Mouse (Mus musculus): ENCODE measurements around the gene Pbdc1. TPM values are rescaled to one million over a fixed set of nuclear protein-coding genes. Genes with fewer than 3 reads are reported as not detected.
"Not testable (repeated sequence)": the region's sequence is repeated elsewhere in the genome, so short reads cannot be mapped to it uniquely, and the experiment has no call there.

Pbdc1 gene
- 1 to 10 TPM; 7.3 to 9.0 TPM for total RNA-seq (2021)
- long read RNA-seq, experiment 1, transcript Pbdc1-201 (6 exons, 2,638 nt): major isoform, 5 of 11 reads
- long read RNA-seq, experiment 1, partial matches to known transcripts: 0 of 11 reads
- long read RNA-seq, experiment 1, other reads (novel, unspliced or antisense): 6 of 11 reads
- long read RNA-seq, experiment 2, transcript Pbdc1-201 (6 exons, 2,638 nt): major isoform, 9 of 16 reads
- long read RNA-seq, experiment 2, partial matches to known transcripts: 1 of 16 reads
- long read RNA-seq, experiment 2, other reads (novel, unspliced or antisense): 6 of 16 reads

DNA sequence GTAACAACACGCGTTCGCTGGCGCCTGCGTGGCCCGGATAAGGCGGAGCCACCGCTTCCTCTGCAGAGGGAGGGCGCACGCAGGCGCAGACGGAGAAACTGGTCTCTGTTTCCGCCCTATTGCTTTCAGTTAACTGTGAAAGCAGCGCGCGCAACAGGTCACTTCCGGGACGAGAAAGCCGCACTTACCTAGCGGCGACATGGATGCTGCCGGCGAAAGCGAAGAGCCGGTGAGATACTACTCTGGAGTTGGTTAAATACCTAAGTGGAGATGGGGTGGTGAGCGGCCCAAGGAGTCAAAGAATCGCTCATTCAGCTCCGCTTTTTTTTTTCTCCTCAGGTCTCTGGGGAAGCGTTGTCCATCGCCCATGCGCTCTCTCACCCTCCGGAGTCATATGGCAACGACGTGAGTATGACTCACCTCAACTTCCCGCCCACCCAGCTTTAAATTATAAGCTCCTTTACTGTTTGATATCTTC is at the start of gene Pbdc1:
Gene Pbdc1 (plus strand): TSS at position 142 of the 478 bp plus-strand sequence.
- peak; percentile 86 for DNase-seq (ENCODE audit: low spot score)

DNA sequence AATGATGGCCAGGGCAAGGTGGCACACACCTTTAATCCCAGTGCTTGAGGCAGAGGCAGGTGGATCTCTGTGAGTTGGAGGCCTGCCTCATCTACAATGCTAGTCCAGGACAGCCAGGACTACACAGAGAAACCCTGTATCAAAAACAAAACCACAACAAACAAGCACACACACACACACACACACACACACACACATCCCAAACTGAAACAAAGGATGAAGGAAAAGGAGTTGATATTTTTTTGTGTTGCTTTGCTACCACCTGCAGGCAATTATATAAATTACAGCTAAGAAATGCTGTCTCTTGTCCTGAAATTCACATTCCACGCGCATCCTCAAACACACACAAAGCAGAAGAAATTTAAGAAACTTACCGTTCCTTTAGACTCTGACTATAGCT is 41.9 kb upstream of the Pbdc1 start:
- DNase-seq (ENCODE audit: low spot score): no peak

DNA sequence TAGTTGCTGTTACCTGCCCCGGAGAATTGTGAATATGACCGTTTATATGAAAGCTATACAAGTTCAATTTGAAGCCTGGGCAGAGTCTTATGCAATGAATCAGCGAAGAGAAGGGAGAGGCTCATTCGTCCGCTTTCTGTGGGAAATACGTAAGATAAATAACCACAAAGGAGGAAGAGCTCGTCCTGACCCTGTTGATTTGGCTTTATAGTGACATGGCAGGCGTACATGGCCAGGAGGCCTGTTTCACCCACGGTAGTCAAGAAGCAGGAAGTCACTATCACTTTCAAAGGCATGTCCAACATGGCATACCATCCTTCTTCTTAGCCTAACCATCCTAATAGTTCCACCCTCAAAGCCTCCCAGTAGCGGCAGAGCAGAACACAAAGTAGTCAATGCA is 15.3 kb upstream of the Pbdc1 start:
- no peak for DNase-seq (ENCODE audit: low spot score)

DNA sequence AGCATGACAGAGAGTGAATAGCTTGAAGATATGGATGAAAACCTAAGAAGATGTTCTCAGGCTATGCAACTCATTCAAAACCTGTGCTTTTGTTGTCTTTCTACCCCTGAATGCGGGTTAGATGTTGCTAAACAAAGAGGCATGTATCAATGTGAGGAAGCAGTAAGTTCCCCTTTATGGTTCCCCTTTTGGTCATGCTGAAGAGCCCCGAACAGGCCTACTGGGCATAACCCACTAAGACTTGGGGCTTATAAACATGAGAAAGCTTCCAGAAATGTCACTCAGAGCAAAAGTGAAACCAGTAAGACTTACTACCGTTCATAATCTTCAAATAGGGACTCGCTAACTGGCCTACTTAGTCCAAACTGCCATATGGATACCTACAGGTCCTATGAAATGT is 14.8 kb upstream of the Pbdc1 start:
- no peak for DNase-seq (ENCODE audit: low spot score)

DNA sequence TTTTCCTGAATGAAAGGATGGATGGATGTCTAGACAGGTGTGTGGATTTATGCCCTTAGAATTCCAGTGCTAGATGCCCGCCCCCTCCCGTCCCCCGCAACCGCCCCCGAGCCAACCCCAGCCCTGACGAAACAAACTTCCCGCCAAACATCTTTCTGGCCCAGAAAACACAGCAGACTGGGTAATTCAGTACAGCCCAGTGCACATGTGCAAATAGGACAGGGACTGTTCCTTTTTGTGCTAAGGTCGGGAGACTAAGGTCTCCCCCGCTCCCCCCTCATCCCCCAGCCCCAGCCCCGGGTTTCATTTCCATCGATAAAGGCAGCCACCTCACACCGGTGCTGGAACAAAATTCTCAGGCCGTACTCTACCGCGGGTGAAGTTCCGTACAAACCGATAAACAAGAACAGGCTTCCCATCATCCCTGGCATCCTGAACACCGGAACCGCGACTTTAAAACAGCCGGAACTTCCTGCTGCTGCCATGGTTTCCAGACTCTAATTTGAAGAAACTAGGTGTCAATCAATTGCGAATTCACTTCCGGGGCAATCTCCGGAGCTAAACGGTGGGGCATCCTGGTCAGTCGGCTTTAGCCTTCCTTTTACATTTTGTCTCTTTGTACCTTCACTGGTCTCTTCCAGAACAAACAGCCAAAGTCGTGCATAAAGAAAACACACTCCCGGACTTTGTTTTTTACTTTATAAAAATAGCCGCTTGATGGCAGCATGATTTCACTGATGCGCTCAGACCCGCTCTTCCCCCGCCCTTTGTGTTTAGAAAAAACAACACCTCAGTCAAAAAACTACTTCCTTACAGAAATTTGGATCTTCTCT is 9.7 kb upstream of the Pbdc1 start:
- peak; percentile 76 for DNase-seq (ENCODE audit: low spot score)

DNA sequence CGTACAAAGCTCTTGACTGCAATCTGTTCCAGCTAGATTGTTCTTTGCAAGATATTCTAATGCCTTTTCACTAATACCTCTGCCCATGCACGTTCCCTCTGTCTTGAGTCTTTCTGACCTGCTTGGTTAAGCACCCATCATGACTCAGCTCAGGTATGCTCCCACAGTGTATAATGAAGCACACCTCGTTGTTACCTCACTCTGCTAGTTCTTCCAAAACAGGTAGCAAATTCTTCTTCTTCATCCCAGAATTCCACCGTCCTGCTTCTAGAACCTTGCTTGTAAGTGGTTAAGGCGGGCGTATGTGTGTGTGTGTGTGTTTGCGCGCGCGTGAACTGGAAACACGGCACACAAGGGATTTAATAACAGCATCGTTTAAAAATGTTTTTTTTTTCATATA is 405 bp upstream of the Pbdc1 start:
- DNase-seq (ENCODE audit: low spot score): peak; percentile 1

DNA sequence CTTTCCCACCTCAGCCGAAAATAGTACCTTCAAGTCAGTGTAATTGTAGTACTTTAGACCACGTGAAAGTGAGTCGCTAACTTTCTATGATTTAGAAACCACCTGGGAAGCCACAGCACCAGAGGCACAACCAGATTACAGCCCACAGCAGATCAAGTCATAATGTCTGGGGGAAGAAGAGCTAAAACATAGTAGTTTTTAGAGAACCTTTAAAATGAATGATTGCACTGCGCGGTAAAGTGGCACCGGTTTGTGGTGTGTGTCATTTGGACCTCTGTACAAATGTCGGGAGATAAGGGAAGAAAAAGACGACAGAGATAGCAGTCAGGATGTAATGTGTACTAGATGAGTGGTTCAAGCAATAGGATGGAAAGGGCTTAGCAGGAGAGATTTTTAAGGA is 540 bp downstream of the Pbdc1 start:
- DNase-seq (ENCODE audit: low spot score): no peak

DNA sequence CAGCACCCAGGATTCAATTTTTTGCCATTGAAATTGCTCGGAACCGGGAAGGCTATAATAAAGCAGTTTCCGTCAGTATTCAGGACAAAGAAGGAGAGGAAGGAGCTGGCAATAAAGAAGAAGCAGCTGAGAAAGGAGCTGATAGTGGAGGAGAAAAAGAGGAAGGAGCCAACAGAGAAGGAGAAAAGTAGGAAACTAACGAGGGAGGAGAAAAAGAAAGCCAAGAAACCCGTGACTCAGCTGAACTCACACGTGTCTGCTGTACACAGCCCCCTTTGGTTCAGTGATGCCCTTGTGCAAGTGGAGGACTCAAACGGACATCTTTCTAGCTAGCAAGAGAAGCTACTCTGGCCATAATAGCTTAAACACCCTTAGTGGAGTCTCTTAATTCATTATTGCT is 3.5 kb downstream of the Pbdc1 start:
- DNase-seq (ENCODE audit: low spot score): not testable (repeated sequence)

DNA sequence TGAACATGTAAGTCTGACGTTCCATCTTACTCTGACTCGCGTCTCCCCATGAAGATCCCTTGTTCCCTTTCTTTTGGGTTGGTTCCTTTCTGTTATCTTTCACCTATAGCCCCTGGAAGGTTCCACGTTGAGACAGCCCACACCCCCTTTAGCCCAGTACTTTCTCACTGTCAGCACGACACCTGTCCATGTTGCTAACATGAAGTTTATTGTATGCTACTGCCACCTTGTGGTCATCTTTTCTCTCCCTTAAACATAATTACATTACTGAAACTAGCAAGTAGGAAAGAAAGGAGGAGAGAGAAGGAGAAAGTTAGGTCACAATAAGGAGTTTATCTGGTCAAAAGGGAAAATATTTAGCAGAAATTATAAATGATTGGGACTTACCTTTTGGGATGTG is 24.6 kb downstream of the Pbdc1 start:
- DNase-seq (ENCODE audit: low spot score): peak; percentile 10

DNA sequence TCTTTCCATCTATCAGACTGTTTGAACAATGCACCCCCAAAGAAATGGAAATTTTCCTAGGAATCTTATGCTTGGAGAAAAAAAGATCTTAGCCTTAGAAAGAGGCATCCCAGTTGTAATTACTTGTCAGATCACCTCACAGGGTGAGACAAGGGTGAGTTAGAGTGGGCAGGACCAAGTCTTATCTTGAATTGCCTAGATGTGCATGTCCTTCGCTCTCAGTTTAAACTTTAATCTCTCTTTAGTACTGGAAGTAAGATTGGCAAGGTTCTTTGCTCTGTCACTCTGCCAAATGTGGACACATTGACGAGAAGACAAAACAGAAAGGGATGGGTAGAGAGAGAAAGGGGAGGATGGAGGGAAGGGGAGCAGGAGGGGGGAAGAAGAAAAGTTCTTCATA is 35.4 kb downstream of the Pbdc1 start:
- no peak for DNase-seq (ENCODE audit: low spot score)

DNA sequence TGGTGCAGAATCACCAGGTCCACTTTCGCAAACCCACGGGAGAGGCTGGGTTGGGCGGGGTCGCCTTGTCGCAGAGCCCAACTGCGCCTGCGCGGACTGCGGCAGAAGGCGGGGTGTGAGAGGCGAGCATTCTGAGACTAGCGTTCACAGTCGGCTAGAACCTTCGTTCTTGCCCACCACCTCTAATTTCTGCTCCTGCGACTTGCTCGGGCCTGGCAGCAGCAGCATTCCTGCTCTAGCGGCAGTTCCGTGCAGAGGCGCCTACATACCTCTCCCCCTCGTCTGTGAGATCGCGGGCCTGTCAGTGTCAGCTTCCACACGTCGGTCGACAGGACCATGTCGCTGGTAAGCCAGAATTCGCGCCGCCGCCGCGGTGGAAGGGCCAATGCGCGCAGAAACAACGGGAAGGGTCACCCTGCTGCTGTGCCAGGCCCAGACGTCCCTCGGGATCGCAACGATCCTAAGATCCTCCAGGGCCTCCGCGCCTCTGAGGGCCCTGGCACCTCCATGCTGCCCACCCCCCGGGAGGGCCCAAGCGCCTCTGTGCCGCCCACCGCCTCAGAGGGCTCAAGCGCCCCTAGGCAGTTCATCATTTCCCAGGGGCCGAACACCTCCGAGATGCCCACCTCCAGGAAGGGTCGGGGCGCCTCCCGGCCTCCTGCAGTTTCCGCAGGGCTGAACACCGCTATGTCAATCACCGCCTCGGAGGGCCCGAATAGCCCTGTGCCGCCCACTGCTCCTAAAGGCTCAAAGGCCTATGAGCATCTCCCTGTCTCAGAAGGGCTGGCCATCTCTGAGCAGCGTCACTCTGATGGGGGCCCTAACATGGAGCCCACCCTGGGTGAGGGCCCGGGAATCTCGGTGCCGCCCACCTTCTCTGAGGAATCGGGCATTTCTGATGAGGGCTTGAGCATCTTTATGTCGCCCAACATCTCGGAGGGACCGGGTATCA is 41.0 kb downstream of the Pbdc1 start, which contains the start of gene Magee1:
Gene Magee1 (plus strand): TSS at position 104 of the 952 bp plus-strand sequence.
- peak; percentile 54 for DNase-seq (ENCODE audit: low spot score)

DNA sequence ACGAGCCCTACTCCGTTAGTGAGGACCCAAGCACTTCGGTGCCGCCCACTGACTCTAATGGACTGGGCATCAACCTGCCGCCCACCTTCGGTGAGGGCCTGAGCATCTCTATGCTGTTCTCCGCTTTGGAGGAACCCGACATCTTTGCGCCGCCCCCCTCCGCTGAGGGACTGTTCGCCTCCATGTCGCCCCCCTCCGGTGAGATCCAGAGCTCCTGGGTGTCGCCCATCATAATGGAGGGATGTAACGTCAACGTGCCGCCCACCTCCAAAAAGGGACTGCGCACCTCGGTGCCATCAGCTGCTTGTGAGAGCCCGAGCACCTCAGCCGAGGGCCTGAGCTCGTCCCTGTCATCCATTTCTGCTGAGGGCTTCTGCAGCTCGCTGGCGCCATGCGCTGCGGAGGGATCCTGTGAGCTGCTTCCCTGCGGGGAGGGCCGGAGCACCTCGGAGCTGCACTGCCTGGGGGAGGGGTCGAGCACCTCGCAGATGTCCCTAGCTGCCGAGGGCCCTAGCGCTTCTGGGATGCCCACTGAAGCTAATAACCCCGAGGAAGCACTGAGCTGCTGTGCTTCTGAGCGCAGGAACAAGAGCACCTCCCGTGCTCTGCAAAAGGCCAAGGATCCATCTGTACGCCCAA is 41.8 kb downstream of the Pbdc1 start:
- DNase-seq (ENCODE audit: low spot score): peak; percentile 45

DNA sequence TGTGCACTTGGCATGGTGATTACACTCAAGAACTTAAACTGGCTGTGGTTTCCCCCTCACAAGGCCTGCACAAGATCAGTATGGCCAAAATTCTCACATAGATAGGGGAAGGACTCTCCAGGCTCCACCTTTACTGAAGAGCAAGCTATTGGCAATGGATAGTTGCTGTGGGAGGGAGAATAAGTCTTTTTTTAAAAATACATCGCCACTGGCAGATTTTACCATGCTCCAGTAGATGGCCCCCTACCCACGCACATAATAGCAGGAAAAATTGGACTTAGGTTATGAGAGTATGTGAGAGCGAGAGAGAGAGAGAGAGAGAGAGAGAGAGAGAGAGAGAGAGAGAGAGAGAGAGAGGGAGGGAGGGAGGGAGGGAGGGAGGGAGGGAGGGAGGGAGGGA is 45.3 kb downstream of the Pbdc1 start:
- DNase-seq (ENCODE audit: low spot score): no peak

DNA sequence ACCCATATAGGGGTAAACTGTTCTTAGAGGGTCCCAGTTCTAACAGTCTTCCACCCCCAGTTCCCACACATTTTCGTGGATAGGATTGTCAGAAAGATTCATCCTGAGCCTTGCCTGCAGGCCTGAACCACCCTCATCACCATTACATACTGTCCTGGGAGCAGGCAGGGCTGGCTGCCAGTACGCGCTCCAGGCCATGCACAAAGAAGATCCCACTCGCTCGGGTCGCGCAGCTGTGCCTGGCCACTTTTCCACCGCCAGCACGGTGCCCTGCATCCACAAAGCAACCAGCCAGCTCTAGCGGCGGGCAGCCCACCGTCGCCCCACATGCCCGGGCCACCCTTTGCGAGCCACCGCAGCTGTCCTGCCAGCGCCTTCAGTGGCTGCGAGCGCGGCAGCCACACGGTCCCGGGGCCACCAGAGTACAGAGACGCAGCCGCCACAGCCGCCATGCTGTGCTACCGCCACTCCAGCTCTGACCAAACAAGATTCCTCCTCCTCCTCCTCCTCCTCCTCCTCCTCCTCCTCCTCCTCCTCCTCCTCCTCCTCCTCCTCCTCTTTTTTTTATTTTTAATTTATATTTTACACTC is 72.4 kb downstream of the Pbdc1 start:
- no peak for DNase-seq (ENCODE audit: low spot score)

DNA sequence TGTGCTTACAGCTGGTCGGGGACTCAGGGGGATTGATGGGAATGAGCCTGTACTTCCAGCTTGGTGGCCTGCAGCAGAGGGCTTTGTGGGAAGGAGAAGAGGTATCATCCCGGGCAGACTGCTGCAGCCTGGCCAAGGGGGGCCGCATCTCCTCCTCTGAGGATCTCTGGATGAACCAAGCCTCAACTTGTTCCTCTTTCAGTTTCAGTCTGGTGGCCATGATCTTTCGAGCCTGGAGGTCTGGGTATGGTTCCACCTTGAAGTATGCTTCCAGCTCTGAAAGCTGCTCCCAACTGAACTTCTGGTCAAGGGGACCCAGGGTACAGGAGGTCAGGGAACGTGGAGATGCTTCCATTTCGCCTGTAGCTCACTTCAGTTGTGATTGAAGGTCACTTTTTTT is 85.5 kb downstream of the Pbdc1 start:
- DNase-seq (ENCODE audit: low spot score): not testable (repeated sequence)

Other genes with a start within 250 kb of the Pbdc1 start
- gene Magee2, start 222.5 kb upstream of the Pbdc1 start, total RNA-seq (2021): not detected
- 1 to 10 TPM; 1.1 TPM for gene Magee1, start 40.6 kb downstream of the Pbdc1 start, total RNA-seq (2021)

Measured in gastrocnemius, adult 18-20 months (tissue).